Mouse (Mus musculus) lung, postnatal 10 days (tissue): Measurements from ENCODE around the gene 1700021F05Rik.
"Not testable (repeated sequence)": the region's sequence is repeated elsewhere in the genome, so short reads cannot be mapped to it uniquely, and the experiment has no call there.

Experiments used
- DNase-seq: peaks from one replicate; pipeline ENCODE4 v3.0.0; 2021

Gene 1700021F05Rik

DNA sequence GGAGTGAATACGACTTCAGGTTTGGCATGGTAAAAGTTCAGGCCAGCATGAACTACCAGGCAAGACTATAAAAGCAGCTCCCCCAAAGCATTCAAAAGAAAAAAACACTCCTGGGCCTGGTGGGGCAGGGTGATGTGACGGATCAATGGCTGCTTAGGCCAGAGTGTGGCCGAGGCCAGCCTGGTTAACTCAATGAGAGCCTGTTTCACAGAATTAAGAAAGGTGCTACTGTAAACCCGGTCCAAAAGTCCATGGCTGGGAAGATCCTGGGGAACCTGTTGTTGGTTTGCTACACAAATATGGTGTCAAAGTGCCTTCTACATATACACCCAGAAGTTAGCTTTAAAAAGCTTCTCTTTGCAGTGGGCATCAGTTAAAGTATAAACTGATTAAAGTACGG lies 2.0 kb downstream of the 1700021F05Rik start:
- DNase-seq, result no peak

DNA sequence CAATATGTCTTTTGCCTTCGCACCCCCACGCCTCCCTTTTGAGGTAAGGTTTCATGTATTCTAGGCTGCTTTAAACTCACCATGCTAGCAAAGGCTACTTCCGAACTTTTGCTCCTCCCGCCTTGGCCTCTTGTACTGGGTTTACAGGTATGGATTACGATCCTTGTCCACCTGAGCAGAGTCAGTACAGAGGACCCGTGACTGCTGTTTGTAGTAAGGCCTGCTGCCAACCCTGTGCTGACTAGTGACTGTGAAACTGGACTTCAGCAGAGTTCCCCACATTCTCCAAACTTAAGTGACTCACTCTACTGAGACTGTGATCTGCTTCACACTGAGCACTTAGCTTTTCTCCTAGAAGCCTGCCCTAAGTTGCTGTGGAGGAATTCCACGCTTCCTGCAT lies 3.1 kb downstream of the 1700021F05Rik start:
- DNase-seq, result no peak

DNA sequence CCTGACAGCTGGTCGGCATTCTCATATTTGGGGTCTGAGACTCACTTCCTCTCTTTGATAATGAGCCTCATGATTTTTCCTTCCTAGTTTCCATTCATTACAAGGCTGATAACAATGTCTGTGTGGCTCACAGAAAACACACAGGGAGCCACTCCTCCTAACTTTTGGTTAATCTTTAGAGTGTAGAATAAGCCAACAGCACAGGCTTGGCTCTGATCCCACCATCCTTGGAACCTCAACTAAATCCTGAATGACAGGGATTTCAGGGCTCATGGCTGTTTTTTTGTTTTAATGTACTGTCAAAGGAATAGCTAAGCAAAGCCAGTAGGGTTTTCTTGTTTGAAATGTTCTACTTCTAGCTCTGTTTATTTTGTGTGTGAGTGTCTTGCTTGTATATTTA lies 6.4 kb downstream of the 1700021F05Rik start:
- DNase-seq, result no peak

DNA sequence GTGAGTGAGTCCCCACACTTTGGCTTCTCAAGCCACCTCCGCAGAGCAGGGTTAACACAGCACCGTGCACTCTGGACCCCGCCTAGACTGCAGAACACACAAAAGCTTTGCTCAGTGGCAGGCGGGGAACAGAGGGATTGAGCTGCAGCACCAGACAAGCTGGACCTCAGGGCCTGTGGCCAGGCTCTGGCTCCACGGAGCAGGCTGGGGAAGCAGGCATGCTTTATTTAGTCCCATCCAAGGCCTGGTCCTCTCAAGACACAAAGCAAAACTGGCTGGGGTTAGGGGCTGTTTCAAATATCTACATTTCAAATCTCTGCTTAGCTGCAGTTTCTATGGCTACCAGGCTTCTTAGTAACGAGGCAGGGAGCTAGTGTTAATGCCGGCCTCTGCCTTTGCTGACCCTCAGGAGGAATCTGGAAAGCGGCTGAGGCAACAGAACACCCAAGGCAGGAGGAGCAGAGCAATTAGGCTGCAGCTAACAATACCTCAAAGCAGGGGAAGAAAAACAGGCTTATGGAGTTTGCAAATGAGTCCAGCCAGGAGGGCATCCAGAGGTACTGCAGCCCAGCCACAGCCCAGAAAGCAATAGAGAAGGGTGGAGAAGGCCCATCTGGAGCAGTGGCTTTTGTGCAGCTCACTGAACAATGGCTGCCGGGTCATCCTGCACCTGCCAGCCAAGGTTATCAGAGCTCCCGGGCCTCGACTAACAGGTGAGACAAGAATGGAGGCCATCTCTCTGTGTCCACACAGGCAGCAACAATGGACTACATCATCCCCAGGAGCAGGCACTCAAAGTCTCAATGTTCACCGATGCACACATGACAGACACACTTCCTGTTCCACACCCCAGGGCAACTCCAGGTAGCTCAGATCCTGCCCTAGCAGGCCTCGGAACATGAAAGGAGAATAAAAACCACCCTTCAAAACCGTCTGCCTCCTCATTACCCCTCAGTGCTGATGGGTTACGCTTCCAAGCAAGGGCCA lies 13.2 kb downstream of the 1700021F05Rik start:
- DNase-seq, result no peak

DNA sequence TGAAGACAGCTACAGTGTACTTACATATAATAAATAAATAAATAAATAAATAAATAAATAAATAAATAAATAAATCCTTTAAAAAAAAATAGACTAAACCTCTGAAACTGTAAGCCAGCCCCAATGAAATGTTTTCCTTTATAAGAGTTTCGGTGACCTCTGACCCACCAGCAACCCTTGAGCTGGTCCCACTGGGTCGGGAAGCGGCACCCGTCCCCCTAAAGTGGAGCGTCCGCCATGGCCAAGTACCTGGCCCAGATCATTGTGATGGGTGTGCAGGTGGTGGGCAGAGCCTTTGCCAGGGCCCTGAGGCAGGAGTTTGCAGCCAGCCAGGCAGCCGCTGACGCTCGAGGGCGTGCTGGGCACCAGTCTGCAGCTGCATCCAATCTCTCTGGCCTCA lies 16.9 kb downstream of the 1700021F05Rik start, which contains the start of gene Gm9803:
TSS of gene Gm9803 (plus strand) at position 154 of the 400 bp plus-strand sequence.
- DNase-seq, result not testable (repeated sequence)

DNA sequence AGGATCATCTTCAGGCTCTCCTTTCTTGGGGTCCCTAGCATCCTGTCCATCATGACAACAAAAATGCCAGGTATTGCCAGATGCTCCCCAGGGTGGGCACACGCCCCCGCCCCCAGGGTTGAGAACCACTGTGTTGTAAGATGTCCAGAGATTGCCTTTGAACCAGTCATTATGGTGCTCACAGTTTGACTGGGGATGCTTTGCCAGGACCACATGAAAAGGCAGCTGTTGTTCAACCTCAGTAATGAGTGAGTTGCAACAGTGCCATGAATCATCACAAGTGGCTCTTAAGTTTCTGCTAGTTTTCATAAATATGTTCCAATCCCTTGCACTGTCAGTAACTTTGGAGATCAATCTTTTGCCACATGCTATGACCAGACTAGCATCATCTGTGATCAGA lies 20.8 kb downstream of the 1700021F05Rik start:
- DNase-seq, result peak; percentile 15

DNA sequence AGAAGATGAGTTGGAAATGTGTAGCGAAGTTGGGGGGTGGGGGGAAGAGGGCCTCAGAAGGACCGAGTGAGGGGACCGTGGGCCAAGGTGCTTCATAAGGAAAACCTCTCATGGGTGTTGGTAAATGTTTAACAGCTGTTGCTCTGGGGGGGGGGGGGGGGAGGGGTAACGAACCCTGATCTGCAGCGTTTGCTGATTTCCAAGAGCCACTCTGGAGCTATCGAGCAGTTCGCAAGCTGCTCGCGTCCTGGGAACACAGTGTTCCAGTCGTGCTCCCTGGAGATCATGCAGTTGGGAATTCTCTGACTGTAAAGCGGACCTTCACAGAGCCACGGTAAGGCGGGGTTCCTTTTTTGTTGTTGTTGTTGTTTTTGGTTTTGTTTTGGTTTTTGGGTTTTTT lies 22.4 kb downstream of the 1700021F05Rik start:
- peak; percentile 42 for DNase-seq

DNA sequence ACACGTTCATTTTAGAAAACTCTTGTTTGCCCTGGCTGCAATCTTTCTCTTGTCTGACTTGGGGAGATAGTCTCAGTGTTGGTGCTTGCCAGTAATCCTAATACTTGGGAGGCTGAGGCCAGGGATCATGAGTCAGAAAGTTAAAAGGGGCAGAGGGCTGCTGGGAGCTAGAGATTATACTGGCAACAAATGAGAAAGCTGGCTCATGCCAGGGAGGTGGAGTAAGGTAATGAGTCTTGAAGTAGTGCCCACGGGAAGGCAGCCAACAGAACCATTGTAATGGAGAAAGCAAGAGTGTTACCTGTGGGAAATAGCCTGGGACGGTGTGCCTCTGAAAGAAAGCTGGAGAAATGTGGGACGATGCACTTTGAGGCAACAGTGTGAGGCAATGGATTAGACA lies 23.0 kb downstream of the 1700021F05Rik start:
- DNase-seq, result peak; percentile 69

DNA sequence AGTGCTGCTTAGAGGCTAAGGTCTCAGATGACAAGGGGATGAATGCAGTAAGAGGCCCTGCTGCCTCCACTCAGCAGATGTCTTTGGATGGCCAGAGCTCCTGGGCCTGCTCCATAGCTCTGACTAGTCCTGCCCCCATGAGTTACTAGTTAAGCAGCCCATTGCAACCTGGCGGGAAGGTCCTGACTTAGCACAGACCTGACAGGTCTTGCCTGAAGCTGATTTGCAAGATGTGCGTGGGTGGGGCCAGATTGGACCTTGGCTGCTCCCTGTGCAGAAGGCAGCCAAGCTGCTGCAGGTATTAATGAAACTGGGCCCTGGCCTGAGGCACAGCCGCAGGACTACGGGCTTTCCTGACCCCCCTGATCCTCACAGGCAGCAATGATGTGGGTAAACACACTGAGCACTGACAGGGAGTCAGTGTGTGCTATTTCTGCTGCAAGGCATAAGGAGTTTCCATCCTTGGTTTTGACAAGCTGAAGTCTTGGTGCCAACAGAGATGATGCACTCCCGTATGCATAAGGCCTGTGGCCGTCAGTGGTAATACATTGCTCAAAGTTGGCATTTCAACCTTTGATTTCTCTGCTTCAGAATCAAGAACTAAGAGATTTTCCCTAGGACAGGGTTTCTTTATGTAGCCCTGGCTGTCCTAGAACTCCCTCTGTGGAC lies 23.7 kb downstream of the 1700021F05Rik start:
- no peak for DNase-seq

DNA sequence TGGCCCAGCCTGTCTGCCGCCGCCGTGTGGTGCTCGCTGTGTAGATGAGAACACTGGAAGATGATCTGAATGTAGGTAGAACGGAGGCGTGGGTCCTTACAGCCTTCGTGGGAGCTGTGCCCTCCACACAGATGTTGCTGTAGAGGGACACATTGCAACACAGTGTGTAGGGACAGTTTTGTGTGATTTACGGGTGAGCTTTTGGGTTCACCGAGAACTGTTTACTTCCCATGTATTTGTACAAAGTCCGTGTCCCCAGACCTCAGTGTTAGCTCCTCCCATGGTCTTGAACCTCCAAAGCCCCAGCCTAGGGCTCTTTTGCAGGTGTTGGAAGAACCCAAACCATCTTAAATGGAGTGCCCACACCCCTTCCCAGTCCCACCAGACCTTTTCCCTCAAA lies 27.8 kb downstream of the 1700021F05Rik start:
- no peak for DNase-seq

DNA sequence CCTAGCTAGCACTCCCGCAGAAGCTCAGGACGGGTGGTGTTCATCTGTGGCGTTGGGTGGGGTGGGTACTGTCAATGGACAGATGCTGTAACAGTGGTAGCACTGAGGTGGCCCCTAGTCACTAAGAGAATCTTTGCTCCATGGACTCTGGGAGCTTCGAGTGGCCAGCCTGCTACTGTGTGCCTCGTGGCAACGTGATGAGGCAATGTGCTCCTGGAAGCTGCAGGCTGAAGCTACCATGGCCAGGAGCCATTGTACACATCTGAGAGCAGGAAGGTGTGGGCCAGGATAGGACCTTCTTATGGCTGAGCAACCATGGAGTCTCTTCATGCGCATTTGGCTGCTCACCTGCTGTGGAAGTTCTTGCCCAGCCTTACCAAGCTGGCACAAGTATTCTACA lies 31.6 kb downstream of the 1700021F05Rik start:
- no peak for DNase-seq

DNA sequence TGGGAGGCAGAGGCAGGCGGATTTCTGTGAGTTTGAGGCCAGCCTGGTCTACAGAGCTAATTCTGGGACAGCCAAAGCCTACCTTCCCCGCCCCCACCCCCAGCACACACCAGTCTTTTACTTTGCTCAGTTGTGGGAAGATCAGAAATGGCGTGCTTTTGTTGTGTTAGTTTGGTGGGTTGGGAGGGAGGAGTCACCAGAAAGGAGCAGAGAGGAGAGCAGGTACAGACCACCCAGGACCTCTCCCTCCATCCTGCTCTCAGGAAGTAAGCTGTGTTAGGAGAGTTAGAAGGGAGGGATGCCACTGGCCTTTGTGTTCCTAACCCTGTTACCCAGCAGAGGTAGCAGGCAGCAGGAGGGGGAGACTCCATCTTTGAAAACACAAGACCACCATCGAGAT lies 33.7 kb downstream of the 1700021F05Rik start:
- no peak for DNase-seq

DNA sequence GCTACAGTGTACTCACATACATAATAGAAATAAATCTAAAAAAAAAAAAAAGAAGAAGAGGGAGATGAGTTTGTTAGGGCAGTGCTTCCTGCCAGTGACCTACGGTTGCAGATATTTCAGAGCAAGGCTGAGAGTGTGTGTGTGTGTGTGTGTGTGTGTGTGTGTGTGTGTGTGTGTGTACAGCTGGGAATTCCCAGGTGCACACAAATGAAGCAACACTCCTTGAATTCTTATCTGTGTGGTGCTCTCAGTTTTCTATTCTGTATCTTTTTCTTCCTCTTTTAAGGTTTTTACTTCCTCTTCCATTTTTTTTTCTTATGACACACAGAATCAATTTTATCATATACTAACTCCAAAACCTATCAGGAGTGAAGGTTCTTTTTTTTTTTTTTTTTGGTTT lies 36.5 kb downstream of the 1700021F05Rik start:
- no peak for DNase-seq

DNA sequence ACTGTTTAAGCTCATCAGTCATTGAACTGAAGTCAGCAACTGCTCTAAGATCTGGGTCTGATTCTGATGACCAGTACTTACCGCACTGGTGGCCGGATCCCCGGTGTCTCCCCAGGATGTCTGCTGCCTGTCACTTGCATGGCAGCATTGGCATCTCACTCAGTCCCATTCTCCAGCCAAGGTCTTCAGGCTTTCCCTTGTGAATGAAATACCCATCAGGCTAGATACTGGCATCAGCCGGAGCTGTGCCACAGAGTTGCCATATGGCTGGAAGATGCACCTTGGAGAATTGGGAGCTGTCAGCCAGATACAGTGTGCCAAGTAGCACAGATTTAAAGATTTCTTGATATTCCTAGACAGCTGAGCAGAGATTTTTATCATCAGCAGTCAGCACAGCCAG lies 38.2 kb downstream of the 1700021F05Rik start:
- no peak for DNase-seq

DNA sequence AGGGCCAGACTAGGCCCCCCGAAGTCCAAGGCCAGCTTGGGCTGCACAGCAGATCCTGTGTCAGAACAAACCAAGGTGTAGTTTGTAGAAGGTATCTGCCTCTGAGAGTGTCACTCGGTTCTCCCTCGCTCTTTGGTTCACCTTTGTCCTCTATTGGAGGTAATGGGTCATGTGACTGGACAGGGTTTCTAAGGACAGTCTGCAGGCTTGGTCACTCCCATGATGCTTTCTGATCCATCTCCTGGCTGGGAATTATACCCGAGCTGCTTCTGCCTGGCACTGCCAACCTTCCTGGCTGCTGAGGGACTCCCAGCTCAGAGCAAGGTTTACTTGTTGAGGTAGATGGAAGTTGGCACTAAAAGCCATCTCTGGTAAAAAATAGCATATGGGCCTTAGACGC lies 49.9 kb downstream of the 1700021F05Rik start:
- no peak for DNase-seq

DNA sequence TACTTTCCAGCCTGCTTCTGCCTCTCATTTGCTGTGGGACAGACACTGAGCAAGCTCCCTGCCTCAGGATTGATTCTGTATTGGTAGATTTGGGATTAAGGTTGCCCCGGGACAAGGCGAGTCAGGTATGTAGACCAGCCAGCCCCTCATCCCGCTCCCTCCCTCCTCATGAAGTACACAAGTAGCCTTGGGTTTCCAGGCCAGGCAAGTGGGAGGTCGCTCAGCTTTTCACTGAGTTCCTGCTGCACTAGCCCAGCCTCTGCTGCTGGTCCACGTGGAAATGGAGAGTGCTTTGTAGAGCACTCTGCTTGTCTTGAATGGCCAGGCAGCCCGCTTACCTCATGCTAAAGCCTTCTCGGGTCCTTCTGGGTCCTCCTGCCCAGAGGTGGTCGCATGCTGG lies 50.8 kb downstream of the 1700021F05Rik start:
- DNase-seq, result no peak

DNA sequence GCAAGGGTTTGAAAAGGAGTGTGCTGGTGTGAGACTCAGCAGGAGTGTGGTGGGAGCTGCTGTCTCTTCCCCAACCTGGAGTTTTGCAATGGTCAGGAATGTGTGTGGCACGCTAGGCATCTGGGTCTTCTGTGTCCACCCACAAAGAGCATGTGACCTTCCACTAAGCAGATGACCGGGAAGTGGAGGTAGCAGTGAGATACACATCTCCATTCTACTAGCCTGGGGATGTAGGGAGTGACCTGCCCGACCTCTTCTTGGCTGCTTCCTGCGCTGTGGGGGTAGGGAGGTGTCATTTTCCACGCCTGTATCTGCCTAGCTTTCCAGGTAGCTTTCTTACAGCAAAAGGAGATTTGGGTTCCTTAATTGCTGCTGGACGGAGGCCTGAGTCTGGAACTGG lies 51.2 kb downstream of the 1700021F05Rik start:
- DNase-seq, result no peak

DNA sequence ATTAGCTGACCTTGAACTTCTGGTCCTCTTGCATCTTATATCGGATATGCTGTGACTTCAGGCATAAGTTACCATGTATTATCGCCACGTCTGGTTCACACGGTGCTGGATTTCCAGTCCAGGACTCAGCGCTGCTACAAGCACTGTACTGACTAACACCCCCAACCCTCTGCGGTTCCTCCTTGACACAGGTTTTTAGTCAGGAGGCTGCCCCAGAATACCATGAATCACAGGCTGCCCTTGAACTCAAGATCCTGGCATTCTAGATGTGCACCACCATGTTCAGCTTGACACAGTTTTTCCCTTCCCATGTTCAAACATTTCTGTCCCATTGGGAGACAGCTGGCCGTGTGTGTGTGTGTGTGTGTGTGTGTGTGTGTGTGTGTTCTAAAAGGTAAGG lies 51.7 kb downstream of the 1700021F05Rik start:
- DNase-seq, result no peak

DNA sequence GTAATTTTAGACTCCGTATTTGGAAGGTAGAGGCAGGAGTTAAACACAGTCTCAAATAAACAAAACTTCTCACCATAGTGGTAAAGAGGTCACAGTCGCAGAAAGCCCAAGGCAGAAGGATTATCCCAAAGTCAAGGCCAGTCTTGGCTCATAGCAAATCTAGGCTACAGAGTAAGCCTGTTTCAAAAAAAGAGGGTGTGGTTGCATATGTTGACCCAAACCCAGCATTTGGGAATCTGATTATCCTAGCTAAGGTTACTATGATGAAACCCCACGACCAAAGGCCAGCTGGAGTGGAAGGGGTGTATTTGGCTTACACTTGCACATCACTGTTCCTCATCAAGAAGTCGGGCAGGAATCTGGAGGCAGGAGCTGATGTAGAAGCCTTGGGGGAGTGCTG lies 52.5 kb downstream of the 1700021F05Rik start:
- no peak for DNase-seq

DNA sequence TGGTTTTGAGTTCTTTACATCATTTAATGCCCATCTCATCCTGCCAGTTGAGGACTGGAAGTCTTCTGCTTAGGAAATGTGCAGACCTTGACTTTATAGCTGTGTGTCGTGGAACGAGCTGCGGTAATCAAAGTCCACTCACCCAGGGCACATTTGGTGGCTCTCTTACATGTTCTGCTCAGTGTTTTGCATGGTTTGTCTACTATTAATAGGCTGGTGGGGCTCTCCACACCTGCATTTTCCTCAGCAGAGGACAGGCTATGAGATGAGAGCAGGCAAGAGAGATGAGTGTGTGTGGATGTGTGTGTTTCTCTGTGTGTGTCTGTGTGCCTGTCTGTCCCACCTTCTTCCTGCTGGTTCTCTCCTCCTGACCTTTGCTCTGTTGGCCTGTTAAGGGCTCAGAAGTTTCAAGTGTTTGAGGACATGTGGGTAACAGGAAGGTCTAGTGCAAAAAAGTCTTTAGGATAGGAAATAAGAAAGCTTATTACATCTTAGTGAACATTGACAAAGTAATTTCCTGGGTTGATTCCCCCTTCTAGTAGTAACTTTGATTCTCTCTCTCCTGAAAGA lies 53.3 kb downstream of the 1700021F05Rik start:
- DNase-seq, result no peak

DNA sequence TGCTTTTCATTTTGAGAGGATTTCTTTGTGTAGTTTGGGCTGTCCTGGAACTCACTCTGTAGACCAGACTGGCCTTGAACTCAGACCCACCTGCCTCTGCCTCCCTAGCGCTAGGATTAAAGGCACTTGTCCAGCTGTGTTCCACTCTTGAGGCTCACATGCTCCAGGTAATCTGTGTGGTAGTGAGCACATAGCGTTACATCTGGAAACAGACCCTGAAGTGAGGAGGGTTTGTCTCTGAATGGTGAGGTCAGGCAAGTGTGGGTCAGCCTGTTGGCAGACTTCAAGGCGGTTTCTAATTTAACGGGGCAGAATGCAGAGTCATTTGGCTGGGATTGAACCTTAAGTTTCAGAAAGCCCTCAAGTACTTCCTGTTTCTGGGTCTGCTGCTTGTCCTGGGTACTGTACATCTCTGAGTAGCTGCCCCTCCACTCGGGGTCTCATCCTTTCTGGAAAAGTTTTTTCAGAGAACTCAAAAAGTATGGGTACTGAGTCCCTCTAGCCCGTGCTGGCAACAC lies 55.0 kb downstream of the 1700021F05Rik start:
- DNase-seq, result no peak

DNA sequence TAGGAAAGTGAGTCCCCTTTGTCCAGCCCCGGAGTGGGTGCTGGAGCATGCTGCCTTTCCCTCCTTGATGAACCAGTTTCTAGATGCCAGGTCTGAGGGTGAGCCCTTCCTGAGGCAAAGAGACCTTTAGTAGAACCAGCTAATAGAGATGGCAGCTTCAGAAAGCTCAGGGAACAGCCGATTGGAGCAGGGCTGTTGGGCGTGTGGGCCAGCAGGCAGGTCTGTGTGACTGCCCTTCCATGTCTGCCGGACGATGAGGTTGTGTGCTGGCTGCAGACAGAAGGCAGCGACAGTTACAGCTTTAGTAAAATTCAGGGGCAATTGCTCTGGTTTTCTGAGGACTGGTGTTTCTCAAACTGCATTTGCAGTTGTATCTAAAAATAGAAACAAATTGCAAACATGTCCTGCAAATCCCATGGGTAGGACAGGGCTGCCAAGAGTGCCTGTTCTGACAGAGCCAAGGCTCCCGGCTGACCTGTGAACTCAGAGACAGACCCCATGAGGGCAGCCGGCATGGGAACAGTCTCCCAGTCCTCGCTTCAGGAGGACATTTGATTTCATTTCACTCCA lies 57.3 kb downstream of the 1700021F05Rik start:
- peak; percentile 27 for DNase-seq

DNA sequence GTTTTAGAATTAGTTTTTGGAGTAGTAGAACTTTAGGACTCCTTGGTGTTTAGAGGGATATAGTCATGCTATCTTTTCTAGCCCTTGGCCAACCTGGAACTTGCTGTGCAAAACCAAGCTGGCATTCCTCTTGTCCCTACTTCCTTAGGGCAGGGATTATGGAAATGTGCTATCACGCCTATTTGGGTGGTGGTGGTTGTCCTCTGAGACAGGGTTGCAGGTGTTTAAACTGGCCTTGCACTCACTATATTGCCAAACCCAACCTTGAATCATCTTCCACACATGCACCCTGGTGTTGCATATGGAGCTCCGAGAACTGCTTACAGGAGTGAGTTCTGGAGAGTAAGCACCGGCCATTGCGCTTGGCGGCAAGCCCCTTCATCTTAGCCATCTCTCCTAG lies 58.8 kb downstream of the 1700021F05Rik start:
- DNase-seq, result no peak
